Mouse (Mus musculus) midbrain, postnatal 0 days (tissue): ENCODE data around the gene Gpr31b. TPM values are rescaled to one million over a fixed set of nuclear protein-coding genes. Genes with fewer than 3 reads are reported as not detected.
"Not testable (repeated sequence)": the region's sequence is repeated elsewhere in the genome, so short reads cannot be mapped to it uniquely, and the experiment has no call there.

ENCODE experiments used
- ATAC-seq: fragments of 200-750 bp; cut with Nextera tagmentation; 2 replicates; pipeline ENCODE4 v1.8.0; 2017; ENCODE audit warnings: moderate number of reproducible peaks, mild to moderate bottlenecking, moderate TSS enrichment, moderate library complexity; ENCODE audit not compliant: low FRiP score
- DNase-seq: peaks from one replicate; pipeline ENCODE4 v3.0.0-alpha.2; 2015; ENCODE audit warnings: low spot score
- H3K27ac ChIP-seq: fragments of 300-500 bp; sonication (generic); 2 replicates; pipeline ENCODE4 v1.5.1; 2014; ENCODE audit warnings: low read depth, mild to moderate bottlenecking, low read length, mixed read lengths
- H3K27me3 ChIP-seq: fragments of 300-500 bp; sonication (generic); 2 replicates; pipeline ENCODE4 v1.6.1; 2014; ENCODE audit warnings: low read length, control low read depth, mixed read lengths; ENCODE audit not compliant: insufficient read depth
- H3K36me3 ChIP-seq: fragments of 300-500 bp; sonication (generic); 2 replicates; pipeline ENCODE4 v1.6.1; 2014; ENCODE audit warnings: low read length, control low read depth, mixed read lengths; ENCODE audit not compliant: insufficient read depth
- H3K4me1 ChIP-seq: fragments of 300-500 bp; sonication (generic); 2 replicates; pipeline ENCODE4 v1.6.1; 2014; ENCODE audit warnings: mild to moderate bottlenecking, control low read depth, antibody characterized with exemption, low read length, mixed read lengths; ENCODE audit not compliant: insufficient read depth
- H3K4me2 ChIP-seq: fragments of 300-500 bp; sonication (generic); 2 replicates; pipeline ENCODE4 v1.6.1; 2014; ENCODE audit warnings: low read depth, mild to moderate bottlenecking, low read length, mixed read lengths; ENCODE audit not compliant: poor library complexity, severe bottlenecking
- H3K4me3 ChIP-seq: fragments of 300-500 bp; sonication (generic); 2 replicates; pipeline ENCODE4 v1.5.1; 2014; ENCODE audit warnings: low read depth, mild to moderate bottlenecking, low read length, moderate library complexity
- H3K9ac ChIP-seq: fragments of 300-500 bp; sonication (generic); replicated peaks from 2 replicates; pipeline ENCODE4 v1.6.1; 2014; ENCODE audit warnings: mild to moderate bottlenecking, low read length, moderate library complexity, mixed read lengths; ENCODE audit not compliant: poor library complexity, severe bottlenecking
- H3K9me3 ChIP-seq: fragments of 300-500 bp; sonication (generic); 2 replicates; pipeline ENCODE4 v1.6.1; 2016; ENCODE audit warnings: low read length, control low read depth
- CTCF ChIP-seq: IDR thresholded peaks from 2 replicates; pipeline ENCODE4 v1.5.1; 2016; ENCODE audit warnings: antibody characterized with exemption, mild to moderate bottlenecking
- WGBS: fragments of 180-500 bp; shearing (Covaris S2); extraction: QIAGEN DNeasy Blood & Tissue Kit; methylation state at CpG from one replicate; pipeline ENCODE4 v1.1.7; 2014; 5-methylcytosine and 5-hydroxymethylcytosine counted together
- polyA plus RNA-seq: library from polyadenylated mRNA; unstranded; fragments of >200 nt; fragmentation: Nextera tagmentation; extraction: Ambion mirVana; gene quantifications from 2 replicates; pipeline ENCODE4 v1.2.1, GENCODE M21; 2015
- total RNA-seq: library from RNA; depleted of rRNA; stranded (reverse); fragments of >200 nt; gene quantifications from 2 replicates; pipeline ENCODE4 v1.2.3, GENCODE M21; 2014; rRNA removed

The Gpr31b gene
- total and polyA plus RNA-seq, 2 experiments from 2014 or later, result 1.0 TPM; not detected in 1

DNA sequence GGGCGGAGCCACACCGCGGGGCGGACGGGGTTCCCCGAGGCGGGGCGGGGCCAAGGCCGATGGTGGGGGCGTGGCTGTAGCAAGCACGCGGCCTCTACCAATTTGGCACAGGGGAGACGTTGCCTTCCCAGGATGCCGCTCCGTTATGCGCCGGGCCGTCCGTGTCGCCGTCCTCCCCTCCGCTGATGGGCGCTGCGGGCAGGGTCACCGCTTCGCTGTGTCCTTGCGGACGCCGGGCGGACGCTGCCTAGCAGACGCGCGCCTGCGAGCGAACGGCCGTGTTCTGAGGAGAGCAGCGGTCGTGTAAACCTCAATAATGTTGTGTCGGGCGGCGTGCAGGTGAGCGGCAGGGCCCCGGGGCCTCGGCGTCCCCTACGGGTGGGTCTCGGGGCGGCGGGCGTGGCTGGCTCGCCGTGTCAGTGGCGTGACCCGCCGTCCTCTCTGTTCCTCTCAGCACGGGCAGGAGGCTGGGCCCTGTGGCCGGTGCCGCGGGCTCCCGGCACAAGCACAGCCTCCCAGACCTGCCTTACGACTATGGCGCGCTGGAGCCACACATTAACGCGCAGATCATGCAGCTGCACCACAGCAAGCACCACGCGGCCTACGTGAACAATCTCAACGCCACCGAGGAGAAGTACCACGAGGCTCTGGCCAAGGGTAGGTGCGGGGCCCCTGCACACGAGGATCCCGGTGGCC, 44.2 kb downstream of the Gpr31b start:
- H3K4me1 ChIP-seq, result 0 out of 2 replicates have a peak, but pooled peaks cover 4% of the 10 kb centered on the region
- no peaks in the 10 kb centered on the region for H3K27me3 ChIP-seq
- peak overlapping the region; percentile 69 for H3K4me2 ChIP-seq
- H3K9ac ChIP-seq, result peak overlapping the region; percentile 82
- DNase-seq, result peak; percentile 97
- whole genome bisulfite sequencing, result under 1% methylated on average over 61 of the region's 76 CpGs
- peak; percentile 96 for ATAC-seq
- H3K36me3 ChIP-seq, result peaks cover 4% of the 10 kb centered on the region; the same call in 1 of the 2 replicates
- TF ChIP-seq CTCF, result peak; percentile 25; the same call in 1 of the 2 replicates
- H3K27ac ChIP-seq, result peak overlapping the region; percentile 85
- no peaks in the 10 kb centered on the region for H3K9me3 ChIP-seq
- peak overlapping the region; percentile 89 for H3K4me3 ChIP-seq

DNA sequence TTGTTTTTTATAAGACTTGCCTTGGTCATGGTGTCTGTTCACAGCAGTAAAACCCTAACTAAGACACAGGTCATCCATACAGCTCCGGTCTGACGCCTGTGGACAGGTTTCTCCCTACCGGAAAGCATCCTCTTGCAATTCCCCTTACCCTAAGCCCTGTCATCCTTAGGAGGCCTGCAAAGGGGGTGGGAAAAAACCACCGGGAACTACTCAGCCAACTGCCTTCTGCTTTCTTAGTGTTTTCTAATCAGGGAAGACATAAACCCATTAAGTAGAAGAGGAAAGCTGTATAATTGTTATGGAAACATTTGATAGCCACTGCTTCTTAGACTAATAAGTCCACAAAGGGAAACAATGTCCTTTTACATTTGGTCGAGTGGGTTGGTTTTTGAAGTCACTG, 45.1 kb downstream of the Gpr31b start:
- DNase-seq (no peak), ATAC-seq (no peak)
- Histone ChIP-seq H3K4me3 (peak overlapping the region; percentile 89), H3K9me3 (no peaks in the 10 kb centered on the region), H3K36me3 (peaks cover 4% of the 10 kb centered on the region; the same call in 1 of the 2 replicates), H3K27ac (peak overlapping the region; percentile 85; the same call in 1 of the 2 replicates), H3K4me1 (0 out of 2 replicates have a peak, but pooled peaks cover 4% of the 10 kb centered on the region), H3K9ac (0 out of 2 replicates have a peak overlapping the region, but pooled peaks have one; percentile 82), H3K4me2 (peak overlapping the region; percentile 69), H3K27me3 (no peaks in the 10 kb centered on the region)
- TF ChIP-seq CTCF, result no peak
- 48% methylated on average over 5 of the region's 5 CpGs for whole genome bisulfite sequencing

DNA sequence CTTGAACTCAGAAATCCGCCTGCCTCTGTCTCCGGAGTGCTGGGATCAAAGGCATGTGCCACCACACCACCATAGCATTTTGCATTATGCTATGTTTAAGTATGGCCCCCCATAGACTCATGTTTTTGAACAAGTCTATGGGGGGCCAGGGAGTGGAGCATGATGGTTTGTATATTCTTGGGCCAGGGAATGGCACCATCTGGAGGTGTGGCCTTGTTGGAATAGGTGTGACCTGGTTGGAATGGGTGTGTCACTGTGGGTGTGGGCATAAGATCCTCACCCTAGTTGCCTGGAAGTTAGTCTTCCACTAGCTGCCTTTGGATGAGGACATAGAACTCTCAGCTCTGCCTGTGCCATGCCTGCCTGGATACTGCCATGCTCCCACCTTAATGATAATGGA, 45.5 kb downstream of the Gpr31b start, which contains the start of gene Sod2:
Gene Sod2 (plus strand): TSS at position 301 of the 400 bp plus-strand sequence.
- Histone ChIP-seq H3K4me3 (peak within 1 kb of the TSS; percentile 89), H3K27ac (peak within 1 kb of the TSS; percentile 85), H3K9ac (peak within 1 kb of the TSS; percentile 82), H3K4me2 (peak within 1 kb of the TSS; percentile 69)
- not testable (repeated sequence) for ATAC-seq, DNase-seq, H3K4me1 ChIP-seq, H3K9me3 ChIP-seq, H3K27me3 ChIP-seq, H3K36me3 ChIP-seq
- WGBS, result 95% methylated on average over 2 of the region's 2 CpGs

DNA sequence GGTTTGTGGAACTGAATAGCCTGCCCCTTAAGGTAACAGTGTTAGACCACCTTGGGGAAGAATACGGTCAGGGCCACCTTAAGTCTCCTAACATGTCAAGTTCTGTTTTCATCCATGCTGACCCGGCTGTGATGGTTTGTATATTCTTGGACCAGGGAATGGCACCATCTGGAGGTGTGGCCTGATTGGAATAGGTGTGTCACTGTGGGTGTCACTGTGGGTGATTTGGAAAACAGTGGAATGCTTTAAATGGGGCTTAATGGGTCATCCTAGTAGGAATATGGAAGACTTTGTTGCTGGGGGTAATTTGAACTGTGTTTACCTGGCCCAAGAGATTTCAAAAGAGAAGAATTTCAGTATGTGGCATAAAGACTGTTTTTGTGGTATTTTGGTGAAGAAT, 47.7 kb downstream of the Gpr31b start:
- not testable (repeated sequence) for H3K9ac ChIP-seq, H3K36me3 ChIP-seq, DNase-seq, H3K4me2 ChIP-seq, H3K27me3 ChIP-seq, H3K4me3 ChIP-seq, H3K27ac ChIP-seq, H3K9me3 ChIP-seq, H3K4me1 ChIP-seq, ATAC-seq
- WGBS, result 89% methylated on average over 2 of the region's 2 CpGs

DNA sequence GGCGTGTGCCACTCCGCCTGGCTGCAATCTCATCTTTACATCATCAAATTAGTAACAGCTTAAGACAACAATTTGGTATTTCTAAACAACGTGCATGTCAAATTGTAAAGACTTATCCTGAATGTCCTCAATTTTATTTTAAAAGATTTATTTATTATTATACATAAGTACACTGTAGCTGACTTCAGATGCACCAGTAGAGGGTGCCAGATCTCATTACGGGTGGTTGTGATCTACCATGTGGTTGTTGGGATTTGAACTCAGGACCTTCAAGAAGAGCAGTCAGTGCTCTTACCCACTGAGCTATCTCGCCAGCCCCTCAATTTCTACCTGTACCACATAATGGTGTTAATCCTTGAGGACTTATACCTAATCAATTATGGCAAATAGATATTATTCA, 49.9 kb downstream of the Gpr31b start:
- H3K4me2 ChIP-seq, H3K27me3 ChIP-seq, H3K9me3 ChIP-seq, H3K27ac ChIP-seq, H3K9ac ChIP-seq, DNase-seq, H3K4me1 ChIP-seq, ATAC-seq, H3K4me3 ChIP-seq, H3K36me3 ChIP-seq: not testable (repeated sequence)
- WGBS, result 94% methylated on average over 5 of the region's 5 CpGs
- TF ChIP-seq CTCF, result 0 out of 2 replicates have a peak, but pooled peaks have one; percentile 10

Other genes with a start within 250 kb of the Gpr31b start
- not detected in 2 replicates for gene Mas1, start 184.2 kb downstream of the Gpr31b start, total RNA-seq
- 0.27 TPM in 1 of 2 replicates, not detected in the other for gene Mas1, start 184.2 kb downstream of the Gpr31b start, polyA plus RNA-seq
- gene Mrgprh, start 176.3 kb downstream of the Gpr31b start, total RNA-seq, result not detected in 2 replicates
- gene Mrgprh, start 176.3 kb downstream of the Gpr31b start, polyA plus RNA-seq, result not detected in 2 replicates
- 0.88 and 1.8 TPM in 2 replicates for gene Pnldc1, start 142.1 kb downstream of the Gpr31b start, total RNA-seq
- gene Pnldc1, start 142.1 kb downstream of the Gpr31b start, polyA plus RNA-seq, result 1.1 and 1.3 TPM in 2 replicates
- gene Tcp1, start 136.6 kb downstream of the Gpr31b start, total RNA-seq, result 330 and 377 TPM in 2 replicates
- 330 and 375 TPM in 2 replicates for gene Tcp1, start 136.6 kb downstream of the Gpr31b start, polyA plus RNA-seq
- 34.0 TPM in 2 replicates for gene Mrpl18, start 136.0 kb downstream of the Gpr31b start, total RNA-seq
- 111 and 118 TPM in 2 replicates for gene Mrpl18, start 136.0 kb downstream of the Gpr31b start, polyA plus RNA-seq
- gene Acat3, start 111.7 kb downstream of the Gpr31b start, total RNA-seq, result 0.52 and 0.82 TPM in 2 replicates
- gene Acat3, start 111.7 kb downstream of the Gpr31b start, polyA plus RNA-seq, result 1.5 and 2.0 TPM in 2 replicates
- gene Acat2, start 91.5 kb downstream of the Gpr31b start, total RNA-seq, result 181 and 194 TPM in 2 replicates
- 247 and 254 TPM in 2 replicates for gene Acat2, start 91.5 kb downstream of the Gpr31b start, polyA plus RNA-seq
- gene Wtap, start 58.1 kb downstream of the Gpr31b start, total RNA-seq, result 82.7 and 88.8 TPM in 2 replicates
- gene Wtap, start 58.1 kb downstream of the Gpr31b start, polyA plus RNA-seq, result 134 and 147 TPM in 2 replicates
- 160 and 177 TPM in 2 replicates for gene Sod2, start 45.5 kb downstream of the Gpr31b start, total RNA-seq
- 121 and 128 TPM in 2 replicates for gene Sod2, start 45.5 kb downstream of the Gpr31b start, polyA plus RNA-seq
- gene Tcp10b, start 8.8 kb upstream of the Gpr31b start, total RNA-seq, result 0.11 and 0.38 TPM in 2 replicates
- gene Tcp10b, start 8.8 kb upstream of the Gpr31b start, polyA plus RNA-seq, result 0.20 and 0.56 TPM in 2 replicates
- 0.14 TPM in 1 of 2 replicates, not detected in the other for gene Unc93a, start 79.5 kb upstream of the Gpr31b start, total RNA-seq
- gene Unc93a, start 79.5 kb upstream of the Gpr31b start, polyA plus RNA-seq, result 0.05 and 0.17 TPM in 2 replicates
- gene Smok2a, start 168.9 kb upstream of the Gpr31b start, total RNA-seq, result not detected in 2 replicates
- gene Smok2a, start 168.9 kb upstream of the Gpr31b start, polyA plus RNA-seq, result not detected in 2 replicates
- not detected in 2 replicates for gene Smok2b, start 178.0 kb upstream of the Gpr31b start, total RNA-seq
- gene Smok2b, start 178.0 kb upstream of the Gpr31b start, polyA plus RNA-seq, result not detected in 2 replicates